Mouse (Mus musculus) erythroblast, embryonic 14.5 days (primary cell): Measurements from ENCODE around the gene Stk11. TPM values are rescaled to one million over a fixed set of nuclear protein-coding genes. Genes with fewer than 3 reads are reported as not detected.

Experiments used
- H3K27me3 ChIP-seq: 2 replicates; pipeline ENCODE4 v1.6.1; 2012; ENCODE audit warnings: inconsistent platforms; ENCODE audit not compliant: control insufficient read depth
- H3K36me3 ChIP-seq: 2 replicates; pipeline ENCODE4 v1.6.1; 2012; ENCODE audit warnings: mild to moderate bottlenecking, inconsistent platforms; ENCODE audit not compliant: control insufficient read depth
- H3K4me1 ChIP-seq: 2 replicates; pipeline ENCODE4 v1.6.1; 2012; ENCODE audit warnings: inconsistent platforms; ENCODE audit not compliant: control insufficient read depth
- H3K4me3 ChIP-seq: replicated peaks from 2 replicates; pipeline ENCODE3; 2012; ENCODE audit warnings: moderate library complexity, mild to moderate bottlenecking, inconsistent platforms
- H3K9me3 ChIP-seq: 2 replicates; pipeline ENCODE4 v1.6.1; 2012; ENCODE audit warnings: low read length, inconsistent platforms, mixed read lengths; ENCODE audit not compliant: control insufficient read depth
- GATA1 ChIP-seq: IDR thresholded peaks from 2 replicates; pipeline ENCODE4 v1.6.1; 2012; ENCODE audit warnings: low read length, inconsistent platforms, mixed read lengths
- TAL1 ChIP-seq: IDR thresholded peaks from 3 replicates; pipeline ENCODE4 v1.6.1; 2012; ENCODE audit warnings: low read length, inconsistent platforms, mixed read lengths
- polyA plus RNA-seq: library from polyadenylated mRNA; stranded (reverse); fragments of >175 nt; gene quantifications from 2 replicates; pipeline ENCODE4 v1.2.3, GENCODE M21; 2012

Gene Stk11
- polyA plus RNA-seq, 1 experiment = 69.2 TPM

GRCm38 (mm10) chr10:80091527-80091926 is 24.1 kb upstream of the Stk11 start:
- Histone ChIP-seq H3K36me3 (peaks cover 85% of the 10 kb centered on the region), H3K4me3 (no peak overlapping the region), H3K9me3 (no peaks in the 10 kb centered on the region), H3K4me1 (peaks cover 79% of the 10 kb centered on the region), H3K27me3 (no peaks in the 10 kb centered on the region)
- no peak for TF ChIP-seq TAL1
- TF ChIP-seq GATA1 = no peak

GRCm38 (mm10) chr10:80092690-80093089 is 22.9 kb upstream of the Stk11 start:
- peaks cover 79% of the 10 kb centered on the region for H3K4me1 ChIP-seq
- H3K36me3 ChIP-seq = peaks cover 81% of the 10 kb centered on the region
- no peak overlapping the region for H3K4me3 ChIP-seq
- TF ChIP-seq GATA1 (no peak), TAL1 (no peak)
- no peaks in the 10 kb centered on the region for H3K27me3 ChIP-seq
- no peaks in the 10 kb centered on the region for H3K9me3 ChIP-seq

GRCm38 (mm10) chr10:80094085-80094484 is 21.5 kb upstream of the Stk11 start:
- Histone ChIP-seq H3K4me3 (no peak overlapping the region), H3K9me3 (no peaks in the 10 kb centered on the region), H3K36me3 (peaks cover 83% of the 10 kb centered on the region), H3K27me3 (no peaks in the 10 kb centered on the region), H3K4me1 (peaks cover 88% of the 10 kb centered on the region)
- TF ChIP-seq TAL1 (no peak), GATA1 (no peak)

GRCm38 (mm10) chr10:80094684-80095083 is 20.9 kb upstream of the Stk11 start:
- no peak overlapping the region for H3K4me3 ChIP-seq
- TF ChIP-seq TAL1 = no peak
- TF ChIP-seq GATA1 = no peak
- H3K4me1 ChIP-seq = peaks cover 89% of the 10 kb centered on the region
- H3K36me3 ChIP-seq = peaks cover 85% of the 10 kb centered on the region
- H3K9me3 ChIP-seq = no peaks in the 10 kb centered on the region
- no peaks in the 10 kb centered on the region for H3K27me3 ChIP-seq

- H3K4me1 ChIP-seq = peaks cover 89% of the 10 kb centered on the region
- H3K36me3 ChIP-seq = peaks cover 85% of the 10 kb centered on the region
- TF ChIP-seq GATA1 (no peak), TAL1 (no peak)
- H3K27me3 ChIP-seq = no peaks in the 10 kb centered on the region
- no peak overlapping the region for H3K4me3 ChIP-seq
- H3K9me3 ChIP-seq = no peaks in the 10 kb centered on the region
Measured at GRCm38 (mm10) chr10:80095547-80095946, 20.1 kb upstream of the Stk11 start.

- peaks cover 92% of the 10 kb centered on the region for H3K4me1 ChIP-seq
Measured at GRCm38 (mm10) chr10:80097275-80097674, 18.3 kb upstream of the Stk11 start.

GRCm38 (mm10) chr10:80098630-80099029 is 17.0 kb upstream of the Stk11 start:
- Histone ChIP-seq H3K4me1 (peaks cover 91% of the 10 kb centered on the region), H3K9me3 (no peaks in the 10 kb centered on the region), H3K4me3 (peak overlapping the region; percentile 6), H3K36me3 (peaks cover 63% of the 10 kb centered on the region), H3K27me3 (no peaks in the 10 kb centered on the region)
- TF ChIP-seq GATA1 (no peak), TAL1 (no peak)

More at GRCm38 (mm10) chr10:80097275-80097674, 18.3 kb upstream of the Stk11 start:
- TF ChIP-seq GATA1 (no peak), TAL1 (no peak)
- Histone ChIP-seq H3K27me3 (no peaks in the 10 kb centered on the region), H3K36me3 (peaks cover 76% of the 10 kb centered on the region), H3K9me3 (no peaks in the 10 kb centered on the region), H3K4me3 (no peak overlapping the region)

GRCm38 (mm10) chr10:80100982-80101381 is 14.6 kb upstream of the Stk11 start:
- Histone ChIP-seq H3K36me3 (peaks cover 43% of the 10 kb centered on the region), H3K4me3 (peak overlapping the region; percentile 91), H3K4me1 (peaks cover 87% of the 10 kb centered on the region), H3K27me3 (no peaks in the 10 kb centered on the region), H3K9me3 (no peaks in the 10 kb centered on the region)
- TF ChIP-seq GATA1 = no peak
- no peak for TF ChIP-seq TAL1

GRCm38 (mm10) chr10:80102216-80102915 is 13.2 kb upstream of the Stk11 start:
- peak overlapping the region; percentile 91 for H3K4me3 ChIP-seq
- H3K4me1 ChIP-seq = peaks cover 80% of the 10 kb centered on the region
- H3K27me3 ChIP-seq = no peaks in the 10 kb centered on the region
- TF ChIP-seq GATA1 (no peak), TAL1 (no peak)
- H3K36me3 ChIP-seq = peaks cover 32% of the 10 kb centered on the region
- H3K9me3 ChIP-seq = no peaks in the 10 kb centered on the region
